Mouse (Mus musculus) small intestine, adult 2 months (tissue): ENCODE measurements around the gene Stra6.

Experiments used
- CTCF ChIP-seq: fragments of 200-500 bp; IDR thresholded peaks from 2 replicates; pipeline ENCODE4 v1.5.1; 2012; ENCODE audit warnings: low read depth, mild to moderate bottlenecking, control low read depth, inconsistent platforms, low read length, moderate library complexity, mixed read lengths; ENCODE audit not compliant: insufficient replicate concordance, insufficient read length; ENCODE audit errors: extremely low read depth
- POLR2A ChIP-seq: fragments of 200-500 bp; IDR thresholded peaks from 2 replicates; pipeline ENCODE4 v1.6.1; 2012; ENCODE audit warnings: low read depth, mild to moderate bottlenecking, control low read depth, inconsistent platforms, low read length, moderate library complexity

DNA sequence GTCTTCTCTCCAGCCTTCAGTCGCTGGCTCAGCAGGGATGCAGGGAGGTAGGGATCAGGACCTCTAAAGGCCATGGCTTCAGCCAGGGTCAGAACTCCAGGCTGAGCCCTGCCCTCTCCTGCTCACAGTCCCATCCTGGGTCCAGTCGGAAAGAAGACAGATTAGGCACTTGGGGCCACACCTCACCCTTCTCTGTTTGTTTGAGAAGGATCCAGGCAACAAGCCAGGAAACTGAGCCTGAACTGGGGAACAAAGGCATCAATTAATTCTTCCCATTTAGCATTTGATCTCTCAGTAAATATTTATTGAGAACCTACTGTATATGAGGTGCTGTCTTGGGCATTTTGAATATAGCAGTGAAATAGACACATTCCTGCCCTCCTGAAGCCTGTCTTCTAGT, 55.1 kb downstream of the Stra6 start, which contains the start of gene Ccdc33:
- TF ChIP-seq POLR2A (no peak), CTCF (no peak)
